Mouse (Mus musculus): ENCODE data around the gene Evc.

Evc gene

GRCm38 (mm10) chr5:37336485-37337105, at the start of gene Evc:
TSS of gene Evc (minus strand) at chr5:37336894.
- DNase-seq: peak; percentile 86 to 90

- DNase-seq: peak; percentile 34 to 36
Measured at GRCm38 (mm10) chr5:37383570-37383969, 46.9 kb upstream of the Evc start.

GRCm38 (mm10) chr5:37380641-37381040, 43.9 kb upstream of the Evc start:
- DNase-seq: no peak

- no peak for DNase-seq
Measured at GRCm38 (mm10) chr5:37377376-37377775, 40.7 kb upstream of the Evc start.

GRCm38 (mm10) chr5:37368796-37369195, 32.1 kb upstream of the Evc start:
- no peak for DNase-seq

GRCm38 (mm10) chr5:37365751-37366150, 29.1 kb upstream of the Evc start:
- DNase-seq: peak in 1 of 2 experiments; percentile 43

GRCm38 (mm10) chr5:37363284-37363683, 26.6 kb upstream of the Evc start:
- no peak for DNase-seq

- no peak for DNase-seq
Measured at GRCm38 (mm10) chr5:37362618-37363017, 25.9 kb upstream of the Evc start.

GRCm38 (mm10) chr5:37356027-37356426, 19.3 kb upstream of the Evc start:
- no peak for DNase-seq

- peak; percentile 81 to 82 for DNase-seq
Measured at GRCm38 (mm10) chr5:37354385-37354784, 17.7 kb upstream of the Evc start.

GRCm38 (mm10) chr5:37351791-37352190, 15.1 kb upstream of the Evc start:
- no peak for DNase-seq

- DNase-seq: no peak
Measured at GRCm38 (mm10) chr5:37343962-37344361, 7.3 kb upstream of the Evc start.

GRCm38 (mm10) chr5:37338288-37338687, 1.6 kb upstream of the Evc start, which contains the start of gene Evc2:
TSS of gene Evc2 (plus strand) at chr5:37338499.
- peak; percentile 89 to 92 for DNase-seq

- DNase-seq: no peak
Measured at GRCm38 (mm10) chr5:37337696-37338095, 1.0 kb upstream of the Evc start.

GRCm38 (mm10) chr5:37335061-37335460, 1.6 kb downstream of the Evc start:
- DNase-seq: no peak

GRCm38 (mm10) chr5:37332066-37332465, 4.6 kb downstream of the Evc start:
- no peak for DNase-seq

- peak; percentile 73 to 85 for DNase-seq
Measured at GRCm38 (mm10) chr5:37331133-37331505, 5.6 kb downstream of the Evc start.

GRCm38 (mm10) chr5:37330449-37331132, 6.1 kb downstream of the Evc start:
- no peak for DNase-seq

GRCm38 (mm10) chr5:37326675-37327074, 10.0 kb downstream of the Evc start:
- peak; percentile 11 to 21 for DNase-seq

GRCm38 (mm10) chr5:37320761-37321160, 15.9 kb downstream of the Evc start:
- no peak for DNase-seq

GRCm38 (mm10) chr5:37320174-37320573, 16.5 kb downstream of the Evc start:
- DNase-seq: no peak

GRCm38 (mm10) chr5:37318715-37319114, 18.0 kb downstream of the Evc start:
- no peak for DNase-seq

GRCm38 (mm10) chr5:37312980-37313722, 23.5 kb downstream of the Evc start:
- DNase-seq: no peak

- DNase-seq: no peak
Measured at GRCm38 (mm10) chr5:37310026-37310425, 26.7 kb downstream of the Evc start.

Measured in kidney, postnatal 4 days (tissue).